Mouse (Mus musculus) heart, adult 2 months (tissue): ENCODE data around the gene Ttll8.

ENCODE experiments used
- CTCF ChIP-seq: fragments of 200-600 bp; IDR thresholded peaks from 2 replicates; pipeline ENCODE4 v1.8.1; 2022; ENCODE audit warnings: antibody characterized with exemption, mild to moderate bottlenecking, moderate library complexity
- EP300 ChIP-seq: fragments of 200-500 bp; IDR thresholded peaks from 2 replicates; pipeline ENCODE4 v1.6.1; 2011; ENCODE audit warnings: low read depth, low read length, control low read depth; ENCODE audit not compliant: insufficient read depth
- POLR2A ChIP-seq: fragments of 200-500 bp; IDR thresholded peaks from 2 replicates; pipeline ENCODE4 v1.6.1; 2011; ENCODE audit warnings: mild to moderate bottlenecking, low read depth, low read length, control low read depth; ENCODE audit not compliant: insufficient read depth

DNA sequence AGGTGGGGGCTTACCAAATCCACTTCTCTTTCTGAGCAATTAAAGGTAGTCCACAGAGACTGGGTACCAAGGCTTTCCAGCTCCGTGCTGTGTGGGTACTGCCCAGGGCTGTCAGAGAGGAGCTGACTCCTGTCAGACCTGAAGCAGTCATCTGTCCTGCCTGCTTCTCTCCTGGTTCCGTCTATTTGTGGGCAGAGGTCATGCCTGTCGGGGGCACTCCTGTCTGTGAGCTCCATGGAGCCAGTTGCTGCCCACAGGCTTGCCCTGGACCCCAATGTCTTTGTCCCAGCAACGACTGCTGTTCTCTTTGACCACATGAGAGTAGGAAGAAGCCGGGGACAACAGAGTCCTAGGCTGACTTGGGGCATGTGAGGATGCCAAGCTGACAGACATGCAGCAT lies 97.6 kb downstream of the Ttll8 start:
- no peak for TF ChIP-seq CTCF
- no peak for TF ChIP-seq POLR2A
- TF ChIP-seq EP300: no peak
